Mouse (Mus musculus): ENCODE measurements around the gene Tas1r1.

DNA sequence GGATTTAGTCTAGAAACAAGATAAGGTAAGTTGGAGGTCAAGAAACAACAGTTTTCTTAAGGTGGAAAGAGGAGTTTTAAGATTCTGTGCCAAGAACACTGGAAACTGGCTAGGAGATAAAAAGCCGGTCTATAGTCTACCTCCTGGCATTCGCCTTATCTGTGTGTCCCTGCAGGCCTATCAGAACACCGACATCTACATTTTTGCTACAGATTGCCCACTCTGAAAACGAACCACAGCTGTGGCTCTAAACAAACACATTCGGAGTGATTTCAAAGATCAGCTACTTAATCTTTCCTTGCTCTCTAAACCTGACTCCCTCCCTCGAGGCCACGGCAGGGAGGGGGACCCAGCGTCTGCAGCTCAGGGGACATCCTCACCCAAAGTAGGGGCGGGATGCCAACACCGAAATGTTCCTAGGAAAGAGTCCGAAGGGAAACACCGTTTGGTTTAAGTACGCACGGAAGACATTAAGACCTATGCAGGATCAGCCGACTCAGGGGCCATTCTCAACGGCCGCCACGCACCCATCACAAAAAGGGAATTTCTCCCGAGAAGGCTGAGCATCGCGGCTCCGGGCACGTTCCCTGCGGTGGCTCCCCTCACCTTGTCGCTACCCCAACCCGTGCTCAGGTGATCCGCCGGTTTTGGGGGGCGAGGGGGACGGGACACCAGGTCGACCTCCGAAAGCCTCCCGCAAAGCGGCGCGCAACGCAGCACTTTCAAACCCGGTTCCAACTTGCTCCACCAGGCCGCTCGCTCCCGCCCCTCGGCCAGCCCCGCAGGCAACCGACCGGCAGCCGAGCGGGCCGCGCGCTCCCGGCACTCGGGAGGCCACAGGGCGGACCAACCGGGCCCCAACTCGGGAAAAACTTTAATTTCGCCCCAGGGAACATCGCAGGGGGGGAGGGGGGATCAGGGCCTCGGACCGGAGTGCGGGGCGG lies 43.9 kb downstream of the Tas1r1 start:
- TF ChIP-seq CTCF (IDR thresholded peaks at IDR 0.05; ENCODE audit: control insufficient read depth, insufficient read depth, insufficient replicate concordance, low read depth, low read length) = no peak
- TF ChIP-seq POLR2A (IDR thresholded peaks at IDR 0.05; ENCODE audit: control insufficient read depth, low read depth, low read length) = no peak

Measured in testis, adult 2 months (tissue).